Mouse (Mus musculus) WW6 (cell line): ENCODE results near the gene Rabgap1.

ENCODE experiments used
- DNase-seq: peaks from one replicate; pipeline ENCODE4 v3.0.0-alpha.2; 2013; ENCODE audit warnings: low read depth, low spot score

The Rabgap1 gene

DNA sequence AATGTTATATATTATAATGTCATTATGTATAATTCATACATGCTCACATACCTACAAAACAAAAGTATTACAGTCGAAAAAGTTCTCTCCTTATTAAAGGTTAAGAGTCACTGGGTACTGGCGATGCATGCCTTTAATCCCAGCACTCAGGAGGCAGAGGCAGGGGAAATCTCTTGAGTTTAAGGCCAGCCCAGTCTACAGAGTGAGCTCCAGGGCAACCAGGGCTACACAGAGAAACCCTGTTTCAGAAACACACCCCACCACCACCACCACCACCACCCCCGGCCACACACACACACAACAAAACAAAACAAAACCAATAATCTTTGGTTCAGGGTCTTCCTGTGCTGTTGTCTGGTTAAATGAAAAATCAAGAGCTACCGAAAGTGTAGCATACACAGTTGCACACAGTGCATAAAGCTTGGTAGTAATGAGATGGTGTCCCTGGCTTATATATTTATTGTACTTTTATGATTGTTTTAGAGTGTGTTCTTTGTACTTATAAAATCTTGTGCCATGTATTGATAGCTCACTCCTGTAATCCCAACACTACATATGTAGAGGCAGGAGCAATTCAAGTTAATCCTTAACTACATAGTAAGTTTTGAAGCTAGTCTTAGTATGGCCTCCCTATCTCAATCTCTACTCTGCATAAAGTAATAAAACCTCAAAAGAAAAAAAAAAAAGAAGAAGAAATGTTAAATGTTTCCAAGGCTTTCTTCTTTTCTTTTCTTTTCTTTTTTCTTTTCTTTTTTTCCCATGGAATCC lies 68.2 kb downstream of the Rabgap1 start:
- DNase-seq = no peak

DNA sequence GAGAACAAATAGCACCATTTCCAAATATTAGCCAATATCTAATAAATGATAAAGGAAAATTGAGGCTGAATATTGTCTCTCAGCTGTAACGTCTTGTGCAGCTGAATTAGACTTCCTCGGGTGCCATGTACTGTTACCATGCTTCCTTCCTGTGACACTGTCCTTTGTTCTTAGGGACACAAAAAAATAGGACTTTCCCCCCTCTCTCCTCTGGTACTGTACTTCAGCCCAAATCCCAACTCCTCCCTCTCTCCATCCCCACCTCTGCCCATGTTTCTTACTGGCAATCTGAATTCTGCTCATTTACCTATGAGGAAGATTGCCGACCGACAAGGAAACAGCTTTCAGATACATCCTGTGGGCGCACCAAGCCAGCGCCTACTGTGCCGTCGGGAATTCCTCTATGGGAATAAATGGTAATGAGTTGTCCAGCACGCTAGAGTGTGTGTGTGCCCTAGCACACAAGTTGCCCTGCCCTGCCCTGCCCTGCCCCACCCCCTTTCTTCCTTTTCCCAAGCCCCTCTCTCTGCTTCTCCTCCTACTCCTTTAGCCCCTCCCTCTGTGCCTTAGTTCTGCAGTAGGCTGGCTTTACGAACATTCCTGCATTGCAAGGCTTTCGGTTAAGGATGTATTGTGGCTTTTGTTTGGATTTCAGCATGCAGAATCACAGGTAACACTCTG lies 73.1 kb downstream of the Rabgap1 start, which contains the start of gene Gpr21:
TSS of gene Gpr21 (plus strand) at position 303 of the 681 bp plus-strand sequence.
- peak; percentile 48 for DNase-seq

DNA sequence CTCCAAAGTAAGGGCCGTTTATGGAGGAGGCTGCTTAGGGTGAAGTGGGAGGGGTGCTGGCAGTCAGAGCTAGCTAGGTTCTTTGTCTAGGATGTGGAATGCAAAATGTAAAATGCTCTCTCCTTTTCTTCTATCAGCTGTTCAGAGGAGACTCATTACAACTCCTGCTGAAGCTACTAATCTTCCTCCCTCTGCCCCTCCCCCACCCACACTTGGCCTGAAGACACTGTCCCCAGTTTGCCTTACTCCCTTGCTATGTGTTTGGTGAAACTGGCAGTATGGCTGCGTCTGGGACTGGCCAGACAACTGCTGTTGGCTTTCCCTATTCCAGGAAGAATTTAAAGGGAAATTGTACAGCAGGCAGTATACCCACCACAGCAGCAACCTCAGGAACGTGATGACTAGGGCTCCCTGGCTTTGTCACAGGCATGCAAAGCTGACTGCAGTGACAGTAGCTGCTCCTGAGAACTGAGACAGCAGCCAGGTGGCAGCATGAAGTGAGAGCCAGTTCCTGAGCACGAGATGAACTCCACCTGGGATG lies 73.9 kb downstream of the Rabgap1 start:
- DNase-seq = peak; percentile 11

DNA sequence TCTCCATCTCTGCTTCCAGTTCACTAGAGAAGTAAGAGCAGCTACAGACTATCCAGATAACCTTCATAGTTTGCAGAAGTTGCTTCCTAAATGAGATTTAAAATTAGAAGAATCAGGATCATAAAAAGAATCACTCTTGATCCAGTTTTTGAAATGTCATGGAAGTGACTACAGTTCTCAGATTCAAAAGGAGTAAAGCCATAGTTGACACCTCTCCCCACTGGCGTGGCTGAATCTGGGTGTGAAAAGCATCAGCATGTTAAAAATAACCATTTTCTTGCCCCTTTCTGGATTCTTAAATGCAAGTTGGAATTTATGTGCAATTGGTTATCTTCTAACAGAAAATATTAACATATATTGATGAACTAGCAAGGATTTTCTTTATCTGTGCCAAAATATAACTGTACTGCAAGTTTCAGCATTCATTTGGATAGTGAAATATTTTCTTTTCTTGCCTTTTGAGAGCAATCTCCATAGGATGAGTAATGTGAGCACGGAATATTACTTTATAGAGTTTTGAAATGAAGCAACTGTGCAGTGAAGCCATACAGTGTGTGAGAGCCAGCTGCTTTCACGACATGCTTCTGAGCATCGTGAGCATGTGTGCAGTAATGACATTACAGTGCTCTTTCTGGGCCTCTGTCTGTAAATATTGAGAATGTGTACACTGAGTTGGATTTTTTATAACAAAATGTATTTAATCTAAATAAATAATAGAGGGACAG lies 75.6 kb downstream of the Rabgap1 start:
- no peak for DNase-seq

DNA sequence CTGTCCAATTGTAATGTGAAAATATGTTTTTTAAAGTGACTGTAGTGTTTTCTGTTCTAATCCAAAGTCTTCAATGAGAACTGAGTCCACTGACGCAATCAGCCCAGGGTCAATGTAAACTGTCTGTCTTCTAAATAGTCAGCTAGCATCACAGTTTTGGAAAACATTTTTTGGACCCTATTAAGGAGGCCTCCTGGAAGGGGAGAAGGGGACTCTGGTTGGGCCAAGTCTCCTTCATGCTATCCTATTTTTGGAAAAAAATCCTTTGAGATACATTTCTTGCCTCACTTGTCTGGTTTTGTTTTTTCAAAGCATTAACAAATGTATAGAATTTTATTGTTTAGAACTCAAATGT lies 76.2 kb downstream of the Rabgap1 start:
- DNase-seq = no peak

DNA sequence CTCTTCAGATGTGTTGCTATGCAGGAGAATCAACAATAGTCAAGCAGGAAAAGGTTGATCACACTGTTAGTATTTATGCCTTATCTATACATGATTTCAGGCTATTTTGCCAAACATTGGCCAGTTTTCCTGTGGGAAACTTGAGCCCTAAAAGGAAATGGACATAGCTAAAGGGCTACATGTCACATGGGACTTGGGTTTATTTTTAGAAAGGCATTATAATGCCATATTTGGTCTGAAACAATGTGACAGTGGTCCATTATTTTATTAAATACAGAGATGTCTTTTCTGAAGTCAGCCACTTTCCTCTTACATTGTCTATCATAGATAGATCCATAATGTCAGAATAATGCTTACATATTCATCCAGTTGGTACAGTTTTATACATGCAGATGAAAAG lies 84.5 kb downstream of the Rabgap1 start:
- no peak for DNase-seq

DNA sequence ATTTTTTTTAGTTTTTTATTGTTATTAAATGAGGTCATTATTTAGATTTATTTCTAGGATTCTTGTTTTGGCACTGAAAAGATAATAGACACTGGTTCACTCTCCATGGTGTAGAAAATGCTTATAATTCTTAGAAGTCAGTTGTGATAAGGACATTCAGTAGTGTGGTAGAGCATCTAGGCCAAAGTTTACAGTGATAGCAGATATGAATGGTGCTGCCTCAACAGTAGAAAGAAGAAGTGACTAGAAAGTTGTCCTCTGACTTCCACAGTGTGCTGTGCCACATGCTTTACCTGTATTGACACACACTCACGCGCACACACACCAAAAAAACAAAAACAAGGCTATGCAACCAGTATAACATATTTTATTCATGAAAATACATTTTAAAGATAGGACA lies 86.3 kb downstream of the Rabgap1 start:
- no peak for DNase-seq

DNA sequence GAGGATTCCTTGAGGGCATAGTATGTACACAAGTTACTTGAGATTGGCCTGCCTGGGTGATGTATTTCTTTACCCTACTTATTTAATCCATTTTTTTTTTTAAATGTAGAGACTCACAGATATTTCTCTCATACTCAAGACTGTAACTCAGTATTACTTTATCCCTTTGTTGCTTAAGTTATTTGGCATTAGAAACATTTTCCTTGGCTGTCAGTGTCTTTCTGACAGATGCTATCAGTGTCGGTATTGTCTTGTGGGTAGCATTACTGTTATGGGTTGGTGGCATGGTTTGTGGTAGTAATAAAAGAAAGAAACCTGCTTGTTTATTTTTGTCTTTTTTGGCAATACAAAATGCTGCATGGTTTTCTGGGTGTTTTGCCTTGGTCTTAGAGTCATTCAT lies 87.7 kb downstream of the Rabgap1 start:
- DNase-seq = no peak

DNA sequence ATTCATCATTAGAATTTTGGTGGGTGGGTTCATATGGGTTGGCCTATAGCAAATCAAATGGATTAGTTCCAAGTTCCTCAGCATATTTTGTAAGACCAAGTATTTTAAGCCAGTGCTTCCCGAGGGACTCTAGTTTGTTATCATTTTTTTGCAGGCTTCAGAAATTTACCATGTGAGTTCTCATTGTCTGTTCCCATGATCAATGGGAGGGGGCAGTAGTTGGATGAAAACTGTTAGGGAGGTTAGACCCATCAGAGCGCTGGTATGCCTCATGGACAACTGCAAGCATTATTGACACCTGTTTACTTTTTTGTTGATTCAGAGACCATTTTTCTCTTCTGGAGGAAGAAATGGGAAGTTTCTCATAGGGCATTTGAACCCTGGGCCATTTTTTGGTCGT lies 88.6 kb downstream of the Rabgap1 start:
- no peak for DNase-seq

DNA sequence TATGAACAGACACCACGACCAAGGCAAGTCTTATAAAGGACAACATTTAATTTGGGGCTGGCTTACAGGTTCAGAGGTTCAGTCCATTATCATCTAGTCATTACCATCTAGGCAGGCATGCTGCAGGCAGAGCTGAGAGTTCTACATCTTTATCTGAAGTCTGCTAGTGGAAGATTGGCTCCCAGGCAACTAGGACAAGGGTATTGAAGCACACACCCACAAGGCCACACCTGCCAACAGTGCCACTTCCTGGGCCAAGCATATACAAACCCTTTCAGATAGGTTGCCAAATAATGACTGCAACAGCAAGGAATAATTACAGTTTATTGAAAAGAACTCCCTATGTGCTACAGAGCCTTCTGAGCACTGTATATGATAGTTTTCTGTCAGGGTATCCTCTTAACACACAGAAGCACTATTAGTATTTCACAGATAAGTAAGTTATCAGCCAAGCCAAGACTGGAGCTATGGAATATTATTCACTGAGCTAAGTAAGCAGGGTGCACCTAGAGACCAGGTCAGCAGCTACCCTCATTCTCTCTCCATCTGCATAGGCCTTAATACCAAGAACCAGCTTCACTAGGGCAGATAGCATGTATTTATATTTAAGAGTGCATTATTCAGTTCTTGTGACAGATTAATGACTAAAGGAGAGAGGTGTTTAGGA lies 106.4 kb downstream of the Rabgap1 start:
- no peak for DNase-seq

DNA sequence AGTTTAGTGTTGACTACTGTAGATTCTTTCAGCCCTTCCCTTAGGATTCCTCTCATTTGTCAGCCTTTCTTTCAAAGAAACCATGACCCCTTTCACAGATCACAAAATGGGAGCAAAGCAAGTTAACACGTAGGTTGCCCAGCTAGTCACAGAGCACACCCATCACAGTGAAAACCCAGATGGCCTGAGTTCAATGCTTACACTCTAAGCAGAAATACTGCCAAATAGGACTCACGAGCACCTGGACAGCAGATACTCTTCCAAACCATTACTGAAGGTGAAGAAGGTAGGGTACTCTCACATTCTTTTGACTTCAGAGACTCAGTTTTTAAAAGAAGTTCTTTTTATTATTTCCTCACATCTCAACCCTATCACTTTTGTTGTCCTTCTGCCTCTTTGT lies 113.3 kb downstream of the Rabgap1 start:
- DNase-seq = no peak

DNA sequence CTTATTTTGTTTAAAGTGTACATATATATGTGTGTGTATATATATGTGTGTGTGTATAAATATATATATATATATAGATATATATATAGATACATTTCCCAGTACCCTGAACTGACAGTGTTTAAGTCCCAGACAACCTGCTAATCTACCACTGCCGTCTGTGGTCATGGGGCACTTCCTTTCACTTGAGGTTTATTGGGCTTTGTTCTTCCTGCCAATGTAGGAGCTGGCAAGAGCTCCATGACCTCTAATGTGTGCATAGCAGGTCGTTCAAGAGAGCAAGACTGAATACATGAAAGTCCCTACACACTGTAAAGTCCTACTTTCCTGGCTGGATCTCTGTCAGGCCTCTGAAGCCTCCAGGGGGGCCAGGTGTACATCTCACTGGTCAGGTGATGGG lies 122.5 kb downstream of the Rabgap1 start:
- DNase-seq = no peak

DNA sequence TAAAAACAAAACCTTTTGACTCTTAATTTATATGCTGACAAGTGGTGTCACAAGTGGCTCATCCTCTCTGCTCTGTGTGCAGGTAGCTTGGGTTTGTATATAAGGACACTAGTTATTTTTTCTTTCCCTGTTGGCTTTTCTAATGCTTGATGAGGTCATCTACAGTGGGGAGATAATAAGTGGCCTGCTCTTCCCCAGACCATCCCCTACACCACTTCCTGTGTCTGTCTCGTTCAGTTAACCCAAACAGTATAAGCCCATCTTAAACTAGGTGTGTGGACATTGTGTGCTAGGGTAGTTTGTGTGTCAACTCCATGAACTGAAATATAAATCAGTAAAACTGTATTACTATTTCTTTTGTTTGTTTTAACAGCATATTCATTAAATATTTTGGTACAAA lies 123.0 kb downstream of the Rabgap1 start:
- no peak for DNase-seq

DNA sequence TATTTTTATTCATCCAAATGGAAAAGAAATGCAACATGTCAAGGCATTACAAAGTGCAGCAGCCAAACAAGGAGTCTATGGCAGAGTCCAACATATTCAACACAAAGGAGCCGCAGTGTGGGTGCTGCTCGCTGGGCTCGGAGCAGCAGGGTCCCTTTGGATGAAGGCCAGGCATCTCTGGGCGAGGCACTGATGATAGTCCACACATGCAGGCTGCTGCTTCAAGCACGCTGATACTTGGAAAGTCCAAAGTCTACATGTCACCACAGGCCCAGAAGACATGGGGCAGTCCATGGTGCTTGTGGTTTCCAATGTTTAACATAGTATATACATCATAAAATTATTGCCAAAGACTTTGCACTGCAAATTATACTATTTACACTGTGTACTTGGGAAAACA lies 126.8 kb downstream of the Rabgap1 start:
- DNase-seq = no peak

DNA sequence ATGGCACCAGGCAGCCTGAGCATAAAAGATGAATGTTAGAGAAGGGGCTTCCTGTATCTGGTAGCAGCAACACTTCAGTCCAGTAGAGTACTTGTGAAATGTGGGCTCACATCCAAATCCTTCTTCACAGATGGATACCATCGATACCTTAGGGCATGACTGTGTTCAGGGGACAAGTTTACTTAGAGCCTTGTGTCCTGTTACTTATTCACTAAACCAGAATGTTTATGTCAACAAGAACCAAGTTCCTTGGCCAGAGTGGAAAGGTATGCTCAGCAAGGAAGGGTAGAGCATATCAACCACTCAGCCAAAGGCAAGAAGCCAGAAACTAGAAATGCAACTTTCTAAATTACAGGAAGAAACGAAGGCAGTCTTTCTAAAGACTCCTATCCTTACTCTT lies 127.6 kb downstream of the Rabgap1 start:
- no peak for DNase-seq

DNA sequence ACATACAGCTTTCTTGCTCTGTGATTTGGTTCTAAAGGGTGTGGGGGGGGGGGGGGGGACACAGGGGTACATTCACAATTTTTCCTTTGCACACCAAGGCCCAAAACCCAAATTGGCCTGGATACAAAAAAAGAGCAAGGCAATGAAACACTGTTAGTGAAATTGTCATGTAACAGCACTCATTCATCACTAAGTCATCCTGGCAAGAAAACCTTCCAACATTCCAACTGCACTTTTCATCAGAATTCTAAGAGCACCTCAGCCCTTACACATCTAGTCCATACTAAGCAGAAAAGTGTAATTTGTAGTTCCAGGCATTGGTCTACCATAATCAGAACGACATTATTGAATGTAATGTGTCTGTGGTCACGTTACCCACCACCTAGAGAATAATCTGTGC lies 129.1 kb downstream of the Rabgap1 start:
- no peak for DNase-seq

DNA sequence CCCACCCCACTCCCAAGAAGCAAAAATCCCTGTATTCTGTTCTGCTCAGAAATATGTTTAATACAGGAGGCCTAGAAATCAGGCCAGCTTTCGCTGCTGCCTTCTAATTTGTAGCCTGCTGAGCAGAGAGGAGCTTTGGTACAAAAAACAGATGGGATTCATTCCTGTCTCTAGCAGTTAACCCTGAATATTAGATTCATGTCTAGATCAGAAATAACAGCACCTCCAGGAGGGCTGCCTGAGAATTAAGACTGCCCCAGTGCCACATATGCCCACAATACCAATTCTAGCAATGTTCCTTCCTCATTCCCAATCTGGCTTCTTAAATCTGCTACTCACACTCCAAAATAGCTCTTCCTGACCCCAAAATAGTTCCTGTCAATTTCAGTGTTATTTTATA lies 133.6 kb downstream of the Rabgap1 start:
- DNase-seq = no peak

DNA sequence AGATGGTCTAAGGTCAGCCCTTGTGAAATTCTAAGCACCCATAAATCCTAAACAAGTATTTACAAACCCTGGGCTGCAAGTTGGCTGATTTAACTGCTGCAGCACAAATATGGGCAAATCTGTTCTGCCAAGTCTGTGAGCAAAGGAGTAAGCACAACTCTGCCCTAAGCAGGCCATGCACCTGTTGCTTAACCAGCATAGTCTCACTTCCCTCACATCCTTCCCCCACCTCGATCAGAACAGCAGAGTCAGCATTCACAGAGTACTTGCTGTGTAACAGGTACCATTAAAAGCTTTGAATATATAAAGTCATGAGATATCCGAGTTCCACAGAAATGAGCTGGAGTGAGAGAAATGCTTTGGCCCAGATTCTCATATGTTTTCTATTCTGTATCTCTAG lies 135.1 kb downstream of the Rabgap1 start:
- DNase-seq = no peak

DNA sequence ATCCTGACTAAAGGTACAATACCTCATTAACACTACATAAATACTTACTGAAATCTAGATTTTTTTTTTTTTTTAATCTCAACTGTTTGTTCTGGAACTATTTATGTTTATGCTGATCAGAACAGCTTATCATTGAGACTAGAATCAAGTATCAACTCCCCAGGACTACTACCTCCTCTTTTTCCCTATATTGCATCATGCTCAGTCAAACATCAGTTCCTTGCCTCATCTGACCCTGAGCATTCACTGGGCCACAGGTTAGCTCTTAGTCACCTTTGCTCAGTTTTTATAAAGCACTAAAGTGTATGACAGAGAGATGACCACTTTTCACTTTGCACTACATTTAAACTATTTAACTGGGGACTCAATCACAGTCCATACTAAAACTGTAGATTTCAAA lies 144.8 kb downstream of the Rabgap1 start:
- DNase-seq = no peak
